Mouse (Mus musculus): ENCODE results near the gene Psmb11.

Gene Psmb11

DNA sequence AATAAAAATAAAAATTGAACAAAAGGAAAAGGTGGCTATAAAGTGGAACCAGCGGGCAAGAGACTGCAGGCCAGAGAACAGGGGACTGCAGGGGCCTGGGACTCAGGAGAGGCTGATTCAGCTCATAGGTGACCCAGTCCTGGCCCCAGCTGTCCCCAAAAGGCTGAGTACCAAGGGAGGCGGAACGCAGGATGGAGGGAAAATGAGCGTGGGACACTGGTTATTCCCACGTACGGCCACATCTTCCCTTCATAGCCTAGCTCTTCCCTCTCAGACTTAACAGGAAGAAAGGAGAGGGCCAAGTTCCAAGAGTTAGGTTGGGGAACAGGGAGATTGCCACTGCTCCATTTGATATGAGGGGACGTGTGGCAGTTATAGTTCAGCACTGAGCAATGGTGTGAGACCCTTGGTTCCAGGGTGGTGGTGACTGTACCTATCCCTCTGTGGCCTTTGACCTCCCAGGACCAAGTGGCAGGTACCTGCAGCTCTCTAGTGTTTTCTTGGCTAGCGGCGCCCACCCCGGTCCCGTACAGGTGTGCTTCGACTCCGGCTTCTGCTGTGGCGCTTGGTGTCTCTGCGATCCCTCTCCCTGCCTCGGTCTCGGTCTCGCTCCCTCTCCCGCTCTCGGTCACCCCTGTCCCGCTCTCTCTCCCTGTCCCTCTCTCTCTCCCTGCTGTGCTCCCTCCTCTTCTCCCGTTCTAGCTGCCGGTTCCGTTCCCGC is 21.2 kb downstream of the Psmb11 start:
- no peak for DNase-seq

- DNase-seq, result no peak
Observed at GRCm38 (mm10) chr14:54643011-54643410, 21.8 kb downstream of the Psmb11 start.

DNA sequence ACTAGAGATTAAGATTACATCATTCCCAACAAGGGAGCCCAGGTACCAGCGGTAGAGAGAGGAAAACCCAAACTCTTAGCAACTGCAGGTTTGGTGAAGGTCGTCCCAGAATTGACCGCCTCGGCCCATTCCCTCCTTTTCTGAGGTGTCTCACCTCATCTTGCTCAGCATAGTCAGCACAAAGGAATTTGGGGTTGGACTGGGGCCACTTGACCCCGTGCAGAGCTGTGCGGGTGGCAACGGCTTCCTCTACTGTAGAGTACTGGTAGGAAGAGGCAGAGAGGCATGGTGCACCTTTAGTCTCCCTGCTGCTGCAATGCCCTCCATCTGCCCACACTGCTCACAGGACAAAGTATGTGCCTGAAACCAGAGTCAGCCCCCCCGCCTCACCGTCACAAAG is 23.1 kb downstream of the Psmb11 start:
- no peak for DNase-seq

- no peak for DNase-seq
Observed at GRCm38 (mm10) chr14:54646455-54646854, 25.2 kb downstream of the Psmb11 start.

DNA sequence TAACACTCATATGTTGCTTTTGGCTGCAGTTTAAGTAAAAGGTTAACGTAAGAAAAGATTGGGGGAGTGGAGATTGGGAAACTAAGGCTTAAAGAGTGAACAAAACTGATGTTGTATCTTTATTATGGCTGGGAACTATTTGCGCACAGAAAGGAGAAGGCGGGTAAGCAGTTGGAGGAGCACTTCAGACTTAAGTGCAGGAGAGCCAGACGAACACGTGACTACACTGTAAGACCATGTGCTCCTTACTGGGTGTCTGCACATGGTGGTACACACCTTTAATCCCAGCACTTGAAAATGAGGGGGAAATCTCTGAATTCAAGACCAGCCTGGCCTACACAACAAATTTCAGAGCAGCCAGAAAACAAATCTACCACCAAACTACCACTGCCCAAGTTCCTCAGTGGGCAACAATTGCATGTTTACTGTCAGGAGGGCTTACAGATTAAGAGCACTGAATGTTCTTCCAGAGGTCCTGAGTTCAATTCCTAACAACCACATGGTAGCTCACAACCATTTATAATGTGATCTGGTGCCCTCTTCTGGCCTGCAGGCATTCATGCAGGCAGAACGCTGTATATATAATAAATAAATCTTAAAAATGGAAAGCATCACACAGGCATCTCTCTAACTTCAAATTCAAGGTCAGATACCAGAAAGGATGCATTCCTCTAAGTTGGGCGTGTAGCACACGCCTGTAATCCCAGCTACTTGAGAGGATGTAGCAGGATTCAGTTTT is 25.8 kb downstream of the Psmb11 start:
- no peak for DNase-seq

- no peak for DNase-seq
Observed at GRCm38 (mm10) chr14:54647900-54648299, 26.7 kb downstream of the Psmb11 start.

DNA sequence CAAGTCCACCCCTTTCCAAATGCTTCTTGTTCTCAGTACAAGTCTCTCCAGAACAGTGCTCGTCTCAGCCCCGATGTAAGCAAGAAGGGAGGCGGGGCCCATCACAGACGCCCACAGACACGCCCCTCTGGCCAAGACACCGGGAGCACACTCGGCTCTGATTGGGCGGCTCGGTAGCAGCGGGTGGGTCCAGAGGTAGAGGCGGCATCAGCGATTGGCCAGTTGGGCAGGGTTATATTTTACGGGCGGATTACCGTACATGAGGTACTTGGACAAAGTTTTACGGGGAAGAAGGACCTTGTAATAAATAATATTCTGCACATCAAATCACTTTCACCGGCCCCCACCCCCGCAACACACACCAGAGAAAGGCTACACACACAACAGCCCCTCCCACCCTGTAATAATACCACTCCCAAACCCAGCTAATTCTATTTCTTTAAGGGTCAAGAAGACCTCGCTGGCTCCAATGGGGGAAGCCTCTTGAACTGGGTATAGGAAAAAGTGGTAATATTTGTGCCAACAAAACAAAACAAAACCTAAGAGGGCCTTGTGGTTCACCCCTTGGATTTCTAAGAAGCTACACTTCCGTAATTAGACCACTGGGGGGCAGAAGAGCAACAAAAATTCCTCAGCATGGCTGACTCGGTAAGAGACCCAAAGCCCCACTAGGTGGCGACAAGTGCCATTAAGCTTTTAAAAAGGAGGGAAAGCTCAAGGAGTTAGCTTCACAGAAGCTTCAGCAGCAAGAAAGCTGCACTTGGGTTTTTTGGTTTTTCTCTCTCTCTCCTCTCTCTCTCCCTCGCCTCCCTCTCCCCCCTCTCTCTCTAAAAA is 29.6 kb downstream of the Psmb11 start:
- DNase-seq, result peak; percentile 86 to 93

DNA sequence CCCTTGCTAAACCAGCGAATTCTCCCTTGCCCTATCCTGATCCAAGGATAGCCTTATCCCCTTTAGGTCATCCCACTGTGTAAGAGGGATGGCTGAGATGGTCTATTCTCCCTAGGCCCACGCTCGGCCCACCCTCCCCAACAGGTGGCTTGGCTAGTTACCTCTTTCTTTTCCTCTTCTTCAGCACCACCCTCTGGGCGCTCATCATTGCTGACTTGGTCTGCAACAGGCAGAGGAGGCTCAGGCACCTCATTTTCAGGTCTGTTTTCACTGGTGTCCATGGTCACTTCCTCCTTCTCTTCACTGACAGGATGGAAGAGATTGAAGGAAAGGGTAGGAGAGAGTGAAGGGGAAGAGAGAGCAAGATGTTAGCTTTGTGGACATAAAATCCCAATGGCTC is 30.3 kb downstream of the Psmb11 start:
- no peak for DNase-seq

DNA sequence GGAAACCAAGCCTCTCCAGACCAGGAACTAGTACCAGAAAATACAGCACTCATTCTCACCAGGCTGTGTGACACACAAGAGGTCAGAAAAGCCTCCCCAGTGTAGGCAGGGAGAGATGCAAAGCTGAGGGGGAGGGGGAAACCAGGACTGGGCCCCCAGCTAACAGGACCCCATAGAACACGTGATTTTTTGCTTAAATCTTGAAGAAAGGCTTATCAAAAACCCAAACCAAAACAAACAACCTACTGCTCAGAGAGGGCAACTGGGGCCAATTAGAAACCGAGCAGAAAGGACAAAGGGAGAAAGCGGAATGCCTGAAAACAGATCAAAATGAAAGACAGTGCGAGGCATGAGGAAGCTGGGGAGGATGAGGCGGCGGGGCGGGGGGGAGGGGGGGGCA is 31.6 kb downstream of the Psmb11 start:
- DNase-seq, result no peak

DNA sequence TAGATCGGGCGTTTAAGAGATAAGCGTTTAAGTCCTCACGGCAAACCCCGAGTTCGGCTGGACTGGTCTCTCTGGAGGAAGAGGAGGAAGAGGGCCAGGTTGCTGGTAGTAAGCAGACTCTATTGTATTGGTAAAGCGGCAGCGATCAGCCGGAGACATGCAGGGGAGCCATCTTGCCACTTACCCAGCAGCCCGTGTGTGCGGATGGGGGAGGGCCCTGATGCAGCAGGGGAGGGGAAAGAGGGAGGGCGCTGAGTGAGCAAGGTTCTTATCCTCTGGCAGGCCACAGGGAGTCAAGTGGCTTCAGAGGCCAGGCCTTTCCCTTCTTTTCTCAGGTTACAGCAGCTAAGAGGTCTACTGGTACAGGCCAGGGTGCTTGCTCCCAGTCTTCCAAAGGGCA is 32.3 kb downstream of the Psmb11 start:
- DNase-seq, result peak; percentile 92 to 95

DNA sequence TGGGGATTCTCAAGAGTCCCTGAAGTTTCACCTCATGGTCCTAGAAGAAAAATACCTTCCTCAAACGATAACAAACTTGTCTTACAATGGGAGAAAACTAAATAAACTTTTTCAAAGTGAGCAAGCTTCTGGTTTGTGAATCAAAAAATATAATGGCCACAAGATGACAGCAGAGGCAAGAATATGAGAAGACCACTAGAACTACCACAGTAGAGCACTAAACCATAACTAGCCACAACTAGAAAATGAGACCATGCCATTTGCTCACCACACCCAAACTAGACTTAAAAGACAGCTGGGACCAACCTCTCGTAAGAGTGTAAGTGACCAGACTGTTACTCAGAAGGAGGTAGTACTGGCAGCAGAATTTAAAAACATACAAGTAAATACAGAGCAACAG is 38.8 kb downstream of the Psmb11 start:
- peak in 1 of 2 experiments; percentile 38 for DNase-seq

- no peak for DNase-seq
Observed at GRCm38 (mm10) chr14:54664477-54665222, 43.4 kb downstream of the Psmb11 start.

GRCm38 (mm10) chr14:54669381-54669780 is 48.1 kb downstream of the Psmb11 start:
- DNase-seq, result peak in 1 of 2 experiments; percentile 75

DNA sequence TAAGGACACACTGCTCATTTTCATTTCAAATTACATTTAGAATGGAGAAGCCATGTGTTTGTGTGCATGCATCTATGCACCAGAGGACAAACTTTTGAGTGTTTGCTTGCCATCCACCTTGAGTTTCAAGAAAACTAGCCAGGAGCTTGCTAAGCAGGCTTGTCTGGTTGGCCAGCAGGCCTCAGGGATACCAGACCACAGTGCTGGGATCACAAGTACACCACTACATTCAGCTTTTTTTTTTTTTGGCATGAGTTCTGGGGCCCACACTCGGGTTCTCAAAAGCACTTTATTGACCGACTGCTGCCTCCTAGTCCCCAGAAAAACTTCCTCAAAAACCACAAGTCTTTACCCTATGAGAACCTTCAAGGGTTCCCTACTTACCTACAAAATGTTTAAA is 53.1 kb downstream of the Psmb11 start:
- DNase-seq, result no peak

DNA sequence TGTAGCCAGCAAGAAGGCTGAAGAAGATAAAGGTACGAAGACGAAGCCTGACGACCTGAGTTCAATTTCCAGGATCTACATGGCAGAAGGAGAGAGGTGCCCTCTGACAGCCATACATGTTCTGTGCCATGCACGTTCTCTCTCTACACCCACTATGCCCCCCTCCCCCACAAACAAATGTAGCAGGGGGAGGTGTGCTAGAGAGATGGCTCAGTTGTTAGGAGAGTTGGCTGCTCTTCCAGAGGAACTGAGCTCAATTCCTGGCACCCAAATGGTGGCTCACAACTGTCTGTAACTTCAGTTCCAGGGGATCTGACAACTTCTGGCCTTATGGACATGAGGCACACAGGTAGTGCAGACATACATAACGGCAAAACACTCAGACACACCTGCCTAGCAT is 55.1 kb downstream of the Psmb11 start:
- no peak for DNase-seq

GRCm38 (mm10) chr14:54678657-54679304 is 57.5 kb downstream of the Psmb11 start:
- no peak for DNase-seq
